In the genomic region with DNA sequence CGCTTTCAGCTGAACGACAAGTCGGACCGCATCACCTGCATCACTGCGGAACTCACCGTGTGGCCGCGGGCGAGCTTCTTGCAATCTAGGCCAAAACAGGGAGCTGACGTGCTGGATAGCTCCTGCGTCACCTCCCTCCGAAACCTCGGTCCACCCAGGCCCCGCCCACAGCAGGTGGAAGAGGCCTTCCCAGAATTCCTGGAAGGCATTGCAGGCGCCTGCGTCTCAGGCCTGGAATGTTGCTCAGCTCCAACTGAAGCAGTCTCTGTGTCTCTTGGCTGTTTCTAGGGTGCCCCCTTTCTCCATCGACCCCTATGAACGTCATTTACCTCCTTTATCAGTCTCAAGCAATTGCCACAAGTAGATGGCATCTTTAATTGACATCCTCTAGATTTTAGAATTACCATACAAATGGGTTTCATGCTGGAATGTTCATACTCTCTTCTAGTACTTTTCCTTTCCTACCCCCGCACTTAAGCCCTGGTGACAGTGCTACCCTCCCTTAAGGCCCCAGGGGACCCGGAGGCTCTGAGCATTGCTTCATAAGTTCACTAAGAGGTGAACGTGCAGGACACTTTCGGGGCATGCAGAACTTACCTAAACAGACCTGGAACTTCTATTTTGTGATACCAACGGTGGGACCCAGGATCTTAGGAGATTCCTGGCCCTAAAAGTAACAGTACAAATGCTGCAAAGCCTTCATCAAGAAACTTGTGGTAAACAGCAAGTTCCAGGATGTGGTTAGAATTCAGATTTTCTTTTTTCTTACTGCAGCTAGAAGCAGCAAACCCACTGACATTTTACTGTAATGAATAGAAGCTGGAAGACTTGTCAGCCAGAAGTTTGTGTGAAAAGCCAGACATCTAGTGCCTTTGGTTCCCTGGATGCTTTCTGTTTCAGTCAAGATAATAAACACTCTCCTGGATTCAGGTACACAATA, we compare ENCODE assay signal across 8 mouse cellular contexts. TPM values are rescaled to one million over a fixed set of nuclear protein-coding genes. Genes with fewer than 3 reads are reported as not detected.
A peak's percentile ranks its signal among the peaks of the same experiment; 100 is the strongest.
DNase-seq lines count a peak whose midpoint lies in the region; ATAC-seq lines count a peak whose summit lies in the region.

A gene (minus strand): TSS at position 179 of the 940 bp plus-strand sequence.

- peak; percentile 26 for DNase-seq in 3134 (ENCODE audit: extremely low read depth, insufficient read length, low spot score)
- DNase-seq in adrenal gland, adult 8-10 months = peak; percentile 55
- DNase-seq in heart, postnatal 14 days = peak; percentile 17 to 37
- DNase-seq in kidney, postnatal 4 days = peak; percentile 84 to 90

- ATAC-seq in embryonic facial prominence, embryonic 12.5 days (ENCODE audit: insufficient number of reproducible peaks, insufficient read depth, low FRiP score, low TSS enrichment) = peak; percentile 83
- 0 out of 2 replicates have a peak, but pooled peaks have one; percentile 28 for ATAC-seq in liver, embryonic 15.5 days (ENCODE audit: insufficient read depth)
- peak; percentile 95 for ATAC-seq in neural tube, embryonic 15.5 days (ENCODE audit: low FRiP score)
- ATAC-seq in monocyte, adult 5-6 weeks (replicated peaks; ENCODE audit: insufficient number of reproducible peaks, low FRiP score, low TSS enrichment, poor library complexity, severe bottlenecking) = no peak

- H3K4me1 ChIP-seq in embryonic facial prominence, embryonic 12.5 days = peaks cover 16% of the 10 kb centered on the region
- peaks cover 7% of the 10 kb centered on the region; the same call in 1 of the 2 replicates for H3K4me1 ChIP-seq in liver, embryonic 15.5 days (replicated peaks)
- H3K4me1 ChIP-seq in neural tube, embryonic 15.5 days = peaks cover 44% of the 10 kb centered on the region

- WGBS in embryonic facial prominence, embryonic 12.5 days = 9% methylated on average over 23 of the region's 23 CpGs
- 26% methylated on average over 23 of the region's 23 CpGs for WGBS in liver, embryonic 15.5 days (ENCODE audit: insufficient replicate concordance)
- 9% methylated on average over 23 of the region's 23 CpGs for WGBS in neural tube, embryonic 15.5 days

- no peaks in the 10 kb centered on the region for H3K9me3 ChIP-seq in embryonic facial prominence, embryonic 12.5 days
- 0 out of 2 replicates have a peak, but pooled peaks cover 5% of the 10 kb centered on the region for H3K9me3 ChIP-seq in liver, embryonic 15.5 days (replicated peaks)
- H3K9me3 ChIP-seq in neural tube, embryonic 15.5 days (replicated peaks) = no peaks in the 10 kb centered on the region

- peaks cover 18% of the 10 kb centered on the region for H3K36me3 ChIP-seq in embryonic facial prominence, embryonic 12.5 days
- H3K36me3 ChIP-seq in liver, embryonic 15.5 days (replicated peaks) = peaks cover 26% of the 10 kb centered on the region
- H3K36me3 ChIP-seq in neural tube, embryonic 15.5 days = no peaks in the 10 kb centered on the region

- intact Hi-C loops in heart, postnatal 14 days (cut with DNase I) = no loop called here

- peak within 1 kb of the TSS; percentile 53 for H3K4me2 ChIP-seq in embryonic facial prominence, embryonic 12.5 days (replicated peaks)
- peak within 1 kb of the TSS; percentile 38; the same call in 1 of the 2 replicates for H3K4me2 ChIP-seq in liver, embryonic 15.5 days
- H3K4me2 ChIP-seq in neural tube, embryonic 15.5 days = peak within 1 kb of the TSS; percentile 60

- H3K4me3 ChIP-seq in embryonic facial prominence, embryonic 12.5 days = peak within 1 kb of the TSS; percentile 36
- no peak within 1 kb of the TSS for H3K4me3 ChIP-seq in liver, embryonic 15.5 days (replicated peaks)
- H3K4me3 ChIP-seq in neural tube, embryonic 15.5 days (replicated peaks) = peak within 1 kb of the TSS; percentile 59

- 0 out of 2 replicates have a peak within 1 kb of the TSS, but pooled peaks have one; percentile 15 for H3K9ac ChIP-seq in embryonic facial prominence, embryonic 12.5 days
- H3K9ac ChIP-seq in liver, embryonic 15.5 days = no peak within 1 kb of the TSS
- H3K9ac ChIP-seq in neural tube, embryonic 15.5 days (replicated peaks) = peak within 1 kb of the TSS; percentile 65

- no peaks in the 10 kb centered on the region for H3K27me3 ChIP-seq in embryonic facial prominence, embryonic 12.5 days
- H3K27me3 ChIP-seq in liver, embryonic 15.5 days = no peaks in the 10 kb centered on the region
- H3K27me3 ChIP-seq in neural tube, embryonic 15.5 days (replicated peaks) = no peaks in the 10 kb centered on the region

- H3K27ac ChIP-seq in embryonic facial prominence, embryonic 12.5 days = no peak within 1 kb of the TSS
- H3K27ac ChIP-seq in liver, embryonic 15.5 days (replicated peaks) = no peak within 1 kb of the TSS
- peak within 1 kb of the TSS; percentile 96 for H3K27ac ChIP-seq in neural tube, embryonic 15.5 days (replicated peaks)

RNA-seq across cellular contexts. Expression of the gene that starts here (rescaled TPM):
- total RNA-seq in adrenal gland, adult 8-10 months (2022) = 10 to 100 TPM; 48.4 to 89.5 (median 64.1) TPM
- polyA plus RNA-seq in embryonic facial prominence, embryonic 12.5 days (2016; fragmentation: Nextera tagmentation; extraction: Ambion mirVana) = 8.5 and 8.8 TPM in 2 replicates
- under 1 TPM in 1 of 2 experiments, not detected in 1; 0.24 TPM for total RNA-seq in heart, postnatal 14 days (2021)
- polyA plus RNA-seq in liver, embryonic 15.5 days (2015; fragmentation: Nextera tagmentation; extraction: Ambion mirVana) = 0.09 and 0.14 TPM in 2 replicates
- 219 and 269 TPM in 2 replicates for polyA plus RNA-seq in neural tube, embryonic 15.5 days (2015; fragmentation: Nextera tagmentation; extraction: Ambion mirVana)
- 3.2 TPM in 1 of 3 replicates, not detected in the others for total RNA-seq in monocyte, adult 5-6 weeks (2017)

Comparison
In these comparisons a context has a peak if more than half of its experiments do, and no peak if none do; other contexts are left out.
1. RNA of the gene that starts here (total RNA-seq): 48.4 to 89.5 TPM in adrenal gland, adult 8-10 months; 3.2 TPM in monocyte, adult 5-6 weeks and 0.24 TPM in heart, postnatal 14 days; every median in the first group is over 10 times any median in the second.
2. RNA of the gene that starts here (polyA plus RNA-seq): 219 to 269 TPM in neural tube, embryonic 15.5 days; 8.5 to 8.8 TPM in embryonic facial prominence, embryonic 12.5 days and 0.09 to 0.14 TPM in liver, embryonic 15.5 days; every median in the first group is over 10 times any median in the second.
3. Peak in DNase-seq in heart, postnatal 14 days; RNA of the gene not detected or under 1 TPM.
4. Peak in ATAC-seq and H3K4me2 ChIP-seq in liver, embryonic 15.5 days; RNA of the gene not detected or under 1 TPM.
5. DNase-seq: peak in every context shown above with its lines; median percentile 87 in kidney, postnatal 4 days; 55 in adrenal gland, adult 8-10 months; 27 in heart, postnatal 14 days; 26 in 3134.
6. Peak in every context shown above with its lines, with median percentiles within 50 percentile points of each other: H3K4me2 ChIP-seq.